In genomic region chr1:55210202-55210965, GRCm38 (mm10) we compare ENCODE assay signal across 7 mouse cellular contexts. TPM values are rescaled to one million over a fixed set of nuclear protein-coding genes. Genes with fewer than 3 reads are reported as not detected.
A peak's percentile ranks its signal among the peaks of the same experiment; 100 is the strongest.
DNase-seq lines count a peak whose midpoint lies in the region; ATAC-seq and TF ChIP-seq lines count a peak whose summit lies in the region.

No protein-coding gene starts in this region.

- no peaks in the 10 kb centered on the region for H3K9me3 ChIP-seq in midbrain, postnatal 0 days (ENCODE audit: low read length)
- H3K9me3 ChIP-seq in midbrain, embryonic 16.5 days (replicated peaks; ENCODE audit: control insufficient read depth, low read length, poor library complexity, severe bottlenecking), result no peaks in the 10 kb centered on the region
- no peaks in the 10 kb centered on the region for H3K9me3 ChIP-seq in embryonic facial prominence, embryonic 14.5 days (ENCODE audit: control insufficient read depth, low read length)

- no peak for TF ChIP-seq CTCF in midbrain, postnatal 0 days (IDR thresholded peaks at IDR 0.05)

- H3K4me1 ChIP-seq in midbrain, postnatal 0 days (ENCODE audit: insufficient read depth, low read length), result no peaks in the 10 kb centered on the region
- no peaks in the 10 kb centered on the region for H3K4me1 ChIP-seq in midbrain, embryonic 16.5 days (ENCODE audit: control insufficient read depth, insufficient read depth, low read length)
- peaks cover 7% of the 10 kb centered on the region; the same call in 1 of the 2 replicates for H3K4me1 ChIP-seq in embryonic facial prominence, embryonic 14.5 days (ENCODE audit: control insufficient read depth, insufficient read depth, low read length)

- 51% methylated on average over 12 of the region's 12 CpGs for WGBS in midbrain, postnatal 0 days
- WGBS in midbrain, embryonic 16.5 days, result 53% methylated on average over 12 of the region's 12 CpGs
- 36% methylated on average over 12 of the region's 12 CpGs for WGBS in embryonic facial prominence, embryonic 14.5 days

- no peak overlapping the region for H3K4me3 ChIP-seq in midbrain, postnatal 0 days (ENCODE audit: low read depth, low read length)
- H3K4me3 ChIP-seq in midbrain, embryonic 16.5 days (ENCODE audit: low read depth, low read length), result no peak overlapping the region
- no peak overlapping the region for H3K4me3 ChIP-seq in embryonic facial prominence, embryonic 14.5 days (ENCODE audit: low read depth, low read length)

- ATAC-seq in midbrain, postnatal 0 days (ENCODE audit: low FRiP score), result no peak
- no peak for ATAC-seq in midbrain, embryonic 16.5 days
- no peak for ATAC-seq in embryonic facial prominence, embryonic 14.5 days (ENCODE audit: low read depth)

- no peak overlapping the region for H3K9ac ChIP-seq in midbrain, postnatal 0 days (replicated peaks; ENCODE audit: low read length, poor library complexity, severe bottlenecking)
- H3K9ac ChIP-seq in midbrain, embryonic 16.5 days (ENCODE audit: low read depth, low read length), result no peak overlapping the region
- no peak overlapping the region for H3K9ac ChIP-seq in embryonic facial prominence, embryonic 14.5 days (ENCODE audit: low read depth, low read length)

- H3K36me3 ChIP-seq in midbrain, postnatal 0 days (ENCODE audit: insufficient read depth, low read length), result no peaks in the 10 kb centered on the region
- no peaks in the 10 kb centered on the region for H3K36me3 ChIP-seq in midbrain, embryonic 16.5 days (ENCODE audit: control insufficient read depth, insufficient read depth, low read length)
- peaks cover 5% of the 10 kb centered on the region; the same call in 1 of the 2 replicates for H3K36me3 ChIP-seq in embryonic facial prominence, embryonic 14.5 days (ENCODE audit: control insufficient read depth, insufficient read depth, low read length)

- no peak overlapping the region for H3K4me2 ChIP-seq in midbrain, postnatal 0 days (ENCODE audit: low read depth, low read length, poor library complexity, severe bottlenecking)
- no peak overlapping the region for H3K4me2 ChIP-seq in midbrain, embryonic 16.5 days (ENCODE audit: low read length)
- no peak overlapping the region for H3K4me2 ChIP-seq in embryonic facial prominence, embryonic 14.5 days (ENCODE audit: low read depth, low read length)

- 0 out of 2 replicates have a peak overlapping the region, but pooled peaks have one; percentile 12 for H3K27ac ChIP-seq in midbrain, postnatal 0 days (ENCODE audit: low read depth, low read length)
- no peak overlapping the region for H3K27ac ChIP-seq in midbrain, embryonic 16.5 days (ENCODE audit: low read length)
- 0 out of 2 replicates have a peak overlapping the region, but pooled peaks have one; percentile 23 for H3K27ac ChIP-seq in embryonic facial prominence, embryonic 14.5 days (replicated peaks; ENCODE audit: low read depth, low read length)

- DNase-seq in midbrain, postnatal 0 days (ENCODE audit: low spot score), result no peak
- peak; percentile 58 for DNase-seq in embryonic facial prominence, embryonic 14.5 days (ENCODE audit: low spot score)
- peak; percentile 55 for DNase-seq in lung, postnatal 36 days
- DNase-seq in layer of hippocampus, adult 9-10 months (ENCODE audit: low spot score), result no peak
- DNase-seq in adrenal gland, postnatal 14 days, result no peak
- DNase-seq in cerebellum, adult 11-12 months, result no peak

- no peaks in the 10 kb centered on the region for H3K27me3 ChIP-seq in midbrain, postnatal 0 days (ENCODE audit: insufficient read depth, low read length)
- H3K27me3 ChIP-seq in midbrain, embryonic 16.5 days (ENCODE audit: control insufficient read depth, insufficient read depth, low read depth, low read length), result no peaks in the 10 kb centered on the region
- H3K27me3 ChIP-seq in embryonic facial prominence, embryonic 14.5 days (replicated peaks; ENCODE audit: control insufficient read depth, insufficient read depth, low read length), result no peaks in the 10 kb centered on the region

RNA-seq across cellular contexts. Expression of gene Rftn2, which starts 16.2 kb away (rescaled TPM):
- total RNA-seq in midbrain, postnatal 0 days (2014; rRNA removed), result 10.4 and 10.9 TPM in 2 replicates
- 11.4 and 12.0 TPM in 2 replicates for polyA plus RNA-seq in midbrain, postnatal 0 days (2015; fragmentation: Nextera tagmentation; extraction: Ambion mirVana)
- 7.9 and 10.6 TPM in 2 replicates for polyA plus RNA-seq in midbrain, embryonic 16.5 days (2015; fragmentation: Nextera tagmentation; extraction: Ambion mirVana)
- 20.3 and 20.6 TPM in 2 replicates for polyA plus RNA-seq in embryonic facial prominence, embryonic 14.5 days (2014; fragmentation: Nextera tagmentation; extraction: Ambion mirVana)
- total RNA-seq in adrenal gland, postnatal 14 days (2021), result 13.2 and 16.4 TPM in 2 replicates

RNA-seq across cellular contexts. Expression of gene Mars2, which starts 26.6 kb away (rescaled TPM):
- 11.6 and 14.4 TPM in 2 replicates for total RNA-seq in midbrain, postnatal 0 days (2014; rRNA removed)
- 2.4 and 2.5 TPM in 2 replicates for polyA plus RNA-seq in midbrain, postnatal 0 days (2015; fragmentation: Nextera tagmentation; extraction: Ambion mirVana)
- polyA plus RNA-seq in midbrain, embryonic 16.5 days (2015; fragmentation: Nextera tagmentation; extraction: Ambion mirVana), result 3.7 and 4.0 TPM in 2 replicates
- polyA plus RNA-seq in embryonic facial prominence, embryonic 14.5 days (2014; fragmentation: Nextera tagmentation; extraction: Ambion mirVana), result 3.1 and 3.3 TPM in 2 replicates
- total RNA-seq in adrenal gland, postnatal 14 days (2021), result 6.4 and 7.1 TPM in 2 replicates

Comparison
In these comparisons a context has a peak if more than half of its experiments do, and no peak if none do; other contexts are left out.
1. DNase-seq: peak in embryonic facial prominence, embryonic 14.5 days (single experiment) and lung, postnatal 36 days (single experiment); none in midbrain, postnatal 0 days (single experiment), layer of hippocampus, adult 9-10 months (single experiment), adrenal gland, postnatal 14 days (single experiment) and cerebellum, adult 11-12 months (single experiment).